Mouse (Mus musculus) urinary bladder, postnatal 25 days (tissue): Measurements from ENCODE around the gene Olfml1.
A peak's percentile ranks its signal among the peaks of the same experiment; 100 is the strongest.

Experiments used
- DNase-seq: peaks from one replicate; pipeline ENCODE4 v3.0.0; 2022; ENCODE audit warnings: low spot score

Gene Olfml1

DNA sequence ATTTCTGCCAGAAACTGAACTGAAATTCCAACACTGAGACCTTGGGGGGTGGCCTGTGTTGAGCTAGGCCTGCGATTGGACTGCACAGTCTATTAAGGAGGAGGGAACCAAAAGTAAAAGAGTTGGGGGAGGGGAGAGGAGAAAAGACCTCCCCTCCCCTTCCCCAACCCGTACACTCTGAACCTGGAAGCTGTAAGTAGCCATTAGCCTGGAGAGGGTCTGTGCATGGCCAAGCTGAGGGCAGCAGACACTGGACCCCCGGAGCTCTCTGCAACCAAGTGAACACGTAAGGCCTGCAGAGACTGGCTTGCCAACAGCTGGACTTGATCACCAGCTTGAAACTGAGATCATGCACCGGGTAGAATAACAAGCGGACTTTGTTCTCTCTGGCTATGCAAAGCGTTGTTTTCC lies at the start of gene Olfml1:
Gene Olfml1 (plus strand): TSS at position 186 of the 411 bp plus-strand sequence.
- peak; percentile 28 for DNase-seq

DNA sequence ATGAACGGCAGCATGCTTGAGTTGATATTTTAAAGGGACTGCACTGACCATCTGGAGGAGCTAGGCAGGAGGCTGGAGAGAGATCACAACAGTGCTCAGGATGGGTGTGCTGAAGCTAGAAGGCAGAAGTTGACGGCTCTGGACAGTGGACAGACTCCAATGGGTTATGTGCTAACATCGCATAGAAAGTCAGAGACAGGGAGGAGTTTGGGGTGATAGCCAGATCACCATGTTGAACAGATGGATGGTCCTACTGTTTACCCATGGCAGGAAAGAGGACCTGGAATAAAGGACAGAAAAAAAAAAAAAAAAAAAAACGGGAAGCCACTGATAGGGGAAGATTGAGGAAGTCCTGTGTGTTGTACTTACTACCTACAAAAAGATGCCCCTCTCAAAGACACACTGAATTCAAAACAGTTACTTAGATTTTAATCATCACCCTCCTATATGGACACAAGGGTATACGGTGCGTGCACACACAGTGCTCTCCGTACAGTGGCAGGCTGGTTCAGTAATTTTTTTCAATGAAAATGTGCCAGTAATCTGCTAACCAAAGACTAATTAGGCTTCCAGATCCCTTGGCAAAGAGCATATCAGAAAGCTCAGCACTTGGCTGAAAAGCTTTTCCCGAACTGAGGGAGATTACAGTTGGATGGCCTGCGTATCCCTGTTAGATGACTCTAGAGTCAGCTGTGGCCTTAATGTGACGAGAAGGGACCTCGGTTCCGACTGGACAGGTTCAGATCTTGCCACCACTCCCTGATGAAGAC lies 47.8 kb upstream of the Olfml1 start:
- no peak for DNase-seq

DNA sequence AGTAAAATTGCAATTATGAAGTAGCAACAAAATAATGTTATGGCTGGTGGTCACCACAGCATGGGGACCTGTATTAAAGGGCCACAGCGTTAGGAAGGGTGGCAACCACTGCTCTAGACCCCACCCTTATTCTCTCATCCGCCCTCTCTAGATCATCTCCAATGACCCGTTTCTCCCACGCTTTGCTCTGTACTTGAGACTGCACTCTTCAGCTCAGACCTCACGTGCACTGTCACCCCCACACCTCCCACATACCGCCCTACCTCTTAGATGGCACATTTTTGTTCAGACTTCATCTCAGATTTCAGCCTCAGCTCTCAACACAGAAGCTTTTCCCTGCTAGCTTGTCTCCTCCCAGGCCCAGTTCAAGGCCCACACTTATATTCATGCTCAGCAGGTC lies 45.8 kb upstream of the Olfml1 start:
- DNase-seq = no peak

DNA sequence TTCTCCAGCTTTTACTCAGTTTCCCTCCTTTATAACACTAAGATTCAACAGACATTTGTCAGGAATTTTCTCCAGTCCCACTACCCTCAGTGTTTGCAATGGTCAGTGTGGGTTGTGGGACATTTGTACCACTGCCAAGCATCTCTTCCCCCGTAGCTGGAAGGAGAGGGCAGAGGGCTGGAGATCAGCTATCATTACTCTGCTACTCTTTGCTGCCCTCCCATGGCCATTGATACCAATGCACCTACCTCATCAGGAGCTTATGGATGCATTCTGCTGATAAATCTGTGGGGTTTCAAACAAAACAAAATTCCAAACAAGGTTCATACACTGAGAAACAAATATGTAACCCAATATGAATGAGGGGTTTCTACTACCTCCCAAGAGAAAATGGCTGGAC lies 40.9 kb upstream of the Olfml1 start:
- peak; percentile 31 for DNase-seq

DNA sequence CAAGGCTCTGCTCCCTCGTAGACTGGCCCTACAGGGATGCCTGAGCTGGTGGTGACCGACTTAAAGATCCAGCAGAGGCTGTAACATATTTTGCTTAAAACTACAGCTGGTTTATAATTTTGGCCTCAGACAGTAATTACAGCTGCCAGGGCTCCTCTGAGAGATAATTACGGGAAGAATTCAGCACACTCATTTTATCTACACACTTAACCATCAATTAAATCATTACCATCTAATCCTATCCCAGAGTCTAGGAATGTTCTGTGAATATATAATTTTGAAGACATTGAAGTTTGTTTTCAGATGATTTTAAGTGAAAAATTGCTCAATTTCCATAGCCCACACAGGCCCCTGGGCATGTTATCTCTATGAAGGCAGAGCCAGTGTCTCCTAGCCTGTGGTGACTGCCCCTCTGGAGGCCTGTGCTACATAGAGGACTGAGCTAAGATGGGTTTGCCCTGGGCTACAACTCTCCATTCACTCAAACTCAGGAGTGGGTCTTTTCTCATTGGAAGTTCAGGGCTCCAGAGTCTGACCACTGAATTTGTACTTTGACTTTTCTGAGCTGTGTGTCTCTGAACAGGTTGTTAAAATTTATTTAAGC lies 39.0 kb upstream of the Olfml1 start:
- no peak for DNase-seq

DNA sequence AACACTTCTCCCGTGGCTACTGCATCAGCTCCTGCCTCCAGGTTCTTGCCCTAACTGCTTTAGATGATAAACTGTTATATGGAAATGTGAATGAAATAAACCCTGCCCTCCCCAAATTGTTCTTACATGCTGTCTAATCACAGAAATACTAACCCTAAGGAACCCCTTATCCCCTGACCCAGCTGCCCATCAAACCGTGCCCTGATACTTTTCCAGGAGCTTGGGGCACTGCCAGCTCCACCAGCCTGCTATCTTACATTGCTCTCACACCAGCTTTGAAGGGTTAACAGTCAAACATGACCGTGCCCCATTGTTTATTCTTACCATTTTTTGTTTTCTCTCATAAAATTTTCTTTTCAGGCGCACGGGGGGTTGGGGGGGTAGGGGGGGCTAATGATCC lies 37.9 kb upstream of the Olfml1 start:
- no peak for DNase-seq

DNA sequence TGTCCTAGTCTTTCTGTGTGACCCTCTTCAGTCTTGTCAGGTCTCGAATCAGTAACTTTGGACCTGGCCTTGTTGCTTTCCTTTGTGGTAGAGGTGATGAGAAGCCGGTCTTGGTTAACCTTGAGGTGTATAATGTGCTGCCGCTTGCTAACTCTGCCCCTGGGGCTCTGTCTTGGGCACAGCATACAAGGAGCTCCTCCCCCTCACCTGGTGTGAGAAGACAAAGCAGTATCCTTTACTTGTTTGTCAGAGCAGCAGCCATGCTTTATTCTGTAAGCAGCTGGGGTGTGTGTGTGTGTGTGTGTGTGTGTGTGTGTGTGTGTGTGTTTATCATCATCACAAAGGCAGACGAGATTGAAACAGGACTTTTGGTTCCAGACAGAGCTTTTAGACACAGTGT lies 31.9 kb upstream of the Olfml1 start:
- no peak for DNase-seq

DNA sequence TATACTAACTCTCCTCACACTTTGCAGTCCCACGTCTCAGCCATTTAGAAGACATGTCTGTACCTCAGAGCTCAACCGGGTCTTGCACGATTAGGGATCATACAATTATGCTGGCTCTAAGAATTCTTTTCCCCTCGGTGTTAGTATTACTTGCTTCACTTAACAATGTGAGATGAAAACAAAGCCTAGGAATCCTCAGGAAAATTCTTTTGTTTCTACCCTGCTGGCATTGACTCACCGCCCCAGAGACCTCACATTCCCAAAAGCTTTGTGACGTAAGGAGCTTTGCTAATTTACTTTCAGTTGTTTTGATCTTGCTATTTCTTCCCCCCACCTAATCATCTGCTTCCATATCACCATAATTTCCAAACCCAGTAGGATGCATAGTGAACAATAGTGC lies 30.7 kb upstream of the Olfml1 start:
- no peak for DNase-seq

DNA sequence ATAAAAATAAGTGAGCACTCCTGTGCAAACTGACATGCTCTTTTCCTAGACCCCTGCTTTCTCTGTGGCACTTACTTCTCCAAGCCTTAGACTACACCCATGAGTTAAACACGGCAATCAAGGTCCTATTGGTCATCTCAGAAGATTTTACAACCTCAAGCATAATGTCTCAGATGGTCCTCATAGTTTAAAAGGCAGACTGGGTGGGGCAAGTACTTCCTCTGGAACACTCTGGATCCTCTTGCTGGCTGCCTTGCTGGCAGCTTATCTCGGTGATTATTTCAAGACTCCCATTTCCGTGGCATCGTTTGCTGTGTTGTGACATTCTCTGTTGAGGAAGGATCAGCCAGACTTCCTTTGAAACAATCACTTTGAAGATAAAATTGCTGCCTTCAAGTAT lies 27.2 kb upstream of the Olfml1 start:
- DNase-seq = no peak

DNA sequence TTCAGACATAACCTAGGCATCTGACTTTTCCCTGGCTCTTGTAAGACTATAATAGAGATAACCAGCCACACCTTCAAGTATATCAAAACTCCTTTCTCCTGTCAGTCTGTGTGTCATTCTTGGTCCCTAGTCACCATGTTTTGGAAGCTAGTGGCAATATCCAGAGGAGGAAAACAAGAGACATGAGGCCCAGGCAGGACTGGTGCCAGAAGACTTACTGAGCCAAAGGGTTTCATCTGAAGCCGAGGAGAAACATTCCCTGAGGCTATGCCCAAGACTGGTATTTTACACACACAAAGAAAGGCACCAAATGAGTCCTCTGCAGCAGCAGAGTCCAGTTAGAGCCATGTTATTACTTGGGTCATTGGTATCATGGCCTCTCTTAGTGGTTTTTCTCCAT lies 22.2 kb upstream of the Olfml1 start:
- no peak for DNase-seq

DNA sequence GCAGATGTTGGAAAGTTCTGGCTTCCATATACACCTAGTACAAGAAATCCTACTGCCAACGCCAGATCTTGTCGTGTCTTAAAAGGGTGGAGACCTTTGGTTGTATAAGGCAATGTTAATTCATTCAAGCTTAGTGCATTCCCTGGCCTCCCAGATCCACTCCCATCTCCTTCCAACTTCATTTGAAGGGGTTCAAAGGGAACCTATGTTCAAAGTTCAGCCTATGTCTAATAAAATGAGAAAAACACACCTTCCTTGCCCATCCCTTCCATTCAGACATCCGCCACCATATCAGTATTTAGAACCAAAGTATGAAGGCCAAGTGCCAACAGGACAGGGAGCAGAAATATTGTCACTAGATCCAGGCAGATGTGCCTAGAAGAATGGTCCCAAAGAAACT lies 19.4 kb upstream of the Olfml1 start:
- no peak for DNase-seq

DNA sequence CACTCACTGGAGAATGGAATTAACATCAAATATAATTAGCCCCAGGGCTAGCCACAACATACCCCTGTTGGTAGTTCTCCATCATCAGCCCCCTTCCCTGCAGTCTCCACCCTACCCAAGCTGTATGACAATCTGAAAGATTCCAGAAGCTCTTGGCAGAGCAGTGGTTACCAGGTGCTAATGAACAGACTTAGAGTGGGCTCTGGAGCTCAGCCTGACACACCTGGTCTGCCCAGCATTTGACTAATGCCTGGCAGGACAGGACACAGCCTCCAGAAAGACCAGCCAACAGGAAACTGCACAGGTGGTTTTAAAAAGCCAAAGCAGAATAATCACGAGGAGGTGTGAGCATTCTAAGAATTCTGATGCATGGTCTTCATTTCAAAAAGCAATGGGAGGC lies 13.8 kb upstream of the Olfml1 start:
- no peak for DNase-seq

DNA sequence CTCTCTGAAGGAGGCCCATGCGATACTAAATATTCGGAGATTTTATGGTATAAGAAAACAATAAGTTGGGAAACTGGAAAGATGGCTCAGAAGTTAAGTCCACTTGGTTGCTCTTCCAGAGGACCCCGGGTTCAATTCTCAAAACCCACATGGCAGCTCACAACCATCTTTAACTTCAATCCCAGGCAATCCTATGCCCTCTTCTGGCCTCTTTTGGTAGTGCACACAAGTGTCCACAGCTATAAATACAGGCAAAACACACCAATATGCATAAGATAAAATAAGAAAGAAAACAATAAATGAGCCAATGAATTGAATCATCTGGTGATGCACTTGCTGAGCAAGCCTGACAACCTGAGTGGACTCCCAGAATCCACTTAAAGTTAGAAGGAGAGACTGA lies 11.3 kb upstream of the Olfml1 start:
- DNase-seq = no peak

DNA sequence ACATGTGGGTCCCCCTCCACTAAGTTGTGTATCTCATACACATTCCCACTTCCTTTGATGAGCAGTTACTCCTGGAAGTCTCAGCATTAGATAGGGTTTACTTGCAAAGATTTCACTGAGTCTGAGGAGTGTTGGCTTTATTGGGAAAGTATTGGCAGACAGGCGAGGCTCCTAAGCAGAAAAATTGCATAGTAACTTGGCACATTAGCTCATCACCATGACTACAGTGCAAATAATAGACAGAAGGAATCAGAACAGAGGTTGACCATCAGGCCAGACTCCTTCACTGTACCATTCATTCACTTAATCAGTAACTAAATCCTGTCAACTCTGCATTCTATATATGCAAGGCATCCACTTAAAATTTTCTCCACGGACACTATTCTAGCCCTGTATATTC lies 6.6 kb upstream of the Olfml1 start:
- DNase-seq = no peak

DNA sequence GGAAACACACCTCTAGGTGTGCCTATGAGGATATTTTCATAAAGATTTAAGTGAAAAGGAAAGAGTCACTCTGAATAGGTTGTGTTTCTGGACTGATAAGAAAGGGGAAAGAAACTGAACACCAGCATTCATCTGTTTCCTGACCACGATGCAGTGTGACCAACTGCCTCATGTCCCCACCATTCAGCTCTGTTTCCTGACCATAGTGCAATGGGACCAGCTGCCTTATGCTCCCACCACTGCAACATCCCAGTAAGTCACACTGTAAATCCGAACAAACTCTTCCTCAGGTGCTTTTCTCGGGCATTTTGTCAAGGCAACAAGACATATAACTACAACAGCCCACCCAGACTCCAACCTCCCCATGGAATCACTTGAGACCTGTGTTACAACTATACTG lies 5.7 kb upstream of the Olfml1 start:
- DNase-seq = no peak

DNA sequence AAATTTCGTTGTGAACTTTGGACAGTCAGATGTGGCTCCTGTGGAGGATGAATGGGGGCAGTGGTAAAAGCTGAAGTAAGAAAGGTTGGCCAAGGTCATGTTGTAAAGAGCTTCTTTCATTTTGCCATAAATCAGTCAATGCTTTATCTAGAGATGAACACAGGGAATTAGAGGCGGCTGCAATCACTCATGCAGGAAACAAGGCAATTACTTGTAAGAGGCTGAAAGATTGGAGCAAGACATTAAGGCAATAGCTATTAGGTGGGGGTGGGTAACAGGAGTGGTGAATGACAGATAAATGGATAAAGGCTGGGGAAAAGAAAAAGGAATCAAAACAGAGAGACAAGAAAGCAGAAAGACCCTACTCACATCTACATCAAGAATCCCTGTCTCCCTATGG lies 3.5 kb upstream of the Olfml1 start:
- DNase-seq = no peak

DNA sequence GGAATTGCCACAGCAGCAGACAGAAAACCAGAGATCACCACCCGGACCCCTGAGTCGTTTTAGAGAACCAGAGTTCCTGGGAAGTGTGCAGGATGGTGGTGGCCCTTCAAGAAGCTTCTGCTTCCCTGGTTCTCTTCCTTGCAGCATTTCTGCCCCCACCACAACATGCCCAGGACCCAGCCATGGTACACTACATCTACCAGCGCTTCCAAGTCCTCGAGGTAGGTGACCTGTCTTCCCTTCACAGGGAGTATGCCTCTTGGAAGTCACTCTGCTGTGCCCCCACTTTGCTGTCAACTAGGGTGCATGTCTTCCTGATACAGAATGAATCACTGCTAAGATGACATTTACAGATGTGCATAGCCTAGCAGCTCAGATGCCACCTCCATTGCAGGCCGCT lies 428 bp downstream of the Olfml1 start:
- no peak for DNase-seq

DNA sequence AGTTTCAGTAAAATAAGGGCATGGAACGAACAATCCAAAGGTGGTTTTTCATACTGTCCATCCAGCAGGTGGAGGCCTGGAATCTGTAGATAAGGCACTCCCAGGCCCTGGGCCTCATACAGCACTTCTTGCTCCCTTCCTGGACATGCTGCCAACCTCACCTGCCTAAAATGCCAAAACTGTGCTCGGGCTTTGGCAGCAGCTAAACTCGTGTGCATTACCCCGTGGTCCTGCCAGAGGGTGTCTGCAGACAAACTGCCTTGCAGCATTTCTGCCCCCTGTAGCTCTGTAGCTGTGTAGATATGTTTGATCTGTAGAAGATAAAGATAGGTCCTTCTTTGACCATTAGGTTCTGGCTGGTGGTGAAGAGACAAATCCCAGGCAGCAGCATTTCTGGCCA lies 1.7 kb downstream of the Olfml1 start:
- DNase-seq = no peak

DNA sequence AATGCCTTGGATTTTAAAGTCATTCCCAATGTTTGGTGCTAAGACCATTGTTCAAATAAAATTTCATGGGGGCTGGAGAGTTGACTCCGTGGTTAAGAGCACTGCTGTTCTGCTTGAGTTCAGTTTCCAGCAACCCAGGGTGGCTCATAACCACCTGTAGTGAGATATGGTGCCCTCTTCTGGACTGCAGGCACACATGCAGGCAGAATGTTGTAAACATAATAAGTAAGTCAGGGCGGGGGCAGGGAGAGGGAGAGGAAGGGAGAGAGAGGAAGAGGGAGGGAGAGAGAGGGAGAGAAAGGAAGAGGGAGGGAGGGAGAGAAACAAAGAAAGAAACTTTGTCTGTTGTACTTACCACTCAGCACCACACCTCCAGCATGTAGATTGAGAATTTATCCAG lies 6.6 kb downstream of the Olfml1 start:
- no peak for DNase-seq

DNA sequence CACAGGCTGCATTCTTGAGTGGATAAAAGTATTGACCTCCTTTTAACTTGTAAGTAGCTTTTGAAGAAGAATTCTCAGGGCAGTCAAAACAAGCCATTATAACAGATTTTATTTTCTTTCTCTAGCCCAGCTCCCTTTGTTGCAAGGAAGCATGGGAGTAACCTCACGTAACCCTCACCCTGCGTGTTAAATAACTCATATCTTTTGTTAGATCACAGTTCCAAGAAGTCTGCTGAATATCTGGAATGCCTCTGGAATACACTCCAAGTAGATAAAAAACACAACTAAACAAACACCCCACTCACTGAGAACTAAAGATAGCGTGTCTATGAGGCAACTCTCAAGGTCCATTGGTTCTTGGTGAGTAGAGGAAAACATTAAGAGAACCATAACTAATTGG lies 7.0 kb downstream of the Olfml1 start:
- DNase-seq = no peak

DNA sequence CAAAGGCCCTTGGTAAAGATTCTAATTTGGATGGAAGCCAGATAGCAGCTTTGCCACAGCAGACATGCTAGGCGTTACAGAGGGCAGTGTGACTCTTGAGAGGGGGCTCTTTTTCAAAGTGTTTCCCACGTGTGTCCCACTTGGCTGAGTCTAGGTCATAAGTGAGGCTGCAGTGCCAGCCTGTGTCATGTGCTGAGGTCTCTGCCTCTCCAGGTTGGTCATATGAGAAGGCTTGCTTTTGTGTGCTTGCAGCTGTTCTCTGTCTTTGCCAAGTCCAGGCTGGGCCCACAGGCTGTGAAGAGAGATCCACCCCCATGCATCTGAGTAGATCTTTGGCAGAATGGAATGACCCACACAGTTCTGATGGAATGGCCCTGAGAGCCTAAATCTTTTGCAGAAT lies 25.4 kb downstream of the Olfml1 start:
- no peak for DNase-seq

DNA sequence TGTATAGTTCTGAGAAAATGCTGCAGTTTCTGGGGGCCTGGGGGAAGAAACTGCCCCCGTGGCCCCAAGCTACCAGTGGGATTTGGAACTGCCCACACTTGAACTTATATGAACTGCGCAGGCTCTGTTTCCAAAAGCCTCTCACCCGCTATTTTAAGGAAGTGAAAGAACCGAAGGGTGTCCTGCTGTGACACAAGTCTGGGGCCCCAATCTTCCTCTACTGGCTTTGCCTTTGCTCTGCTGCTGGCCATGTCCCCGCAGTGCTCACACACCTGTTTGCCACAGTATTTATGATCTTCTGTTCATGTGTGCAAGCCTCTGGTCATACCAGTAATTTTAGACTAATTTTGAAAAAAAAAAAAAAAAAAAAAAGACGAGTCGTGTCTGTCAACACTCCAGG lies 26.7 kb downstream of the Olfml1 start:
- DNase-seq = no peak

DNA sequence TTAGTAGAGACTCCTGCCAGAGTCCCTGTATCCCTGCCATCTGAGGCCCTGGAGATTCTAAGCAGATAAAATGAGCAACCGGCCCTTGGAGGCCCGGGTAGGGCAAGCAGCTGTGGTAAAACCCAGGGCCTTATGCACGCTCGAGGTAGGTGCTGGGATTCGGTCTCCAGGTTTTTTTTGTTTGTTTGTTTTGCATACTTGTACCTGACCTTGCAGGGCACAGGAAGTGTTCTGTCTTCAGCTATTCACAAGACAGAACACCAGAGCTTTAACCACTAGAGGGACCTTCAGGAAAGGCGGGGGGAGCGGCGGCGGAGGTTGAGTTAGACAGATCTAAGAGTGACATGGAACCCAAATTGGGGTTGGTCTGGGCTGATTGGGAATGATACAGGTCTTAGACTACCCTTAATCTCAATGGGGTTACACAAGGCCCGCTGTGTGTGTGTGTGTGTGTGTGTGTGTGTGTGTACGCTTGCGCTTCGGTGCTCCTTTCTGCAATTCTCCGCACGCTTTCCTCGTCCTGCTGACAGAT lies 27.1 kb downstream of the Olfml1 start:
- DNase-seq = peak; percentile 35

DNA sequence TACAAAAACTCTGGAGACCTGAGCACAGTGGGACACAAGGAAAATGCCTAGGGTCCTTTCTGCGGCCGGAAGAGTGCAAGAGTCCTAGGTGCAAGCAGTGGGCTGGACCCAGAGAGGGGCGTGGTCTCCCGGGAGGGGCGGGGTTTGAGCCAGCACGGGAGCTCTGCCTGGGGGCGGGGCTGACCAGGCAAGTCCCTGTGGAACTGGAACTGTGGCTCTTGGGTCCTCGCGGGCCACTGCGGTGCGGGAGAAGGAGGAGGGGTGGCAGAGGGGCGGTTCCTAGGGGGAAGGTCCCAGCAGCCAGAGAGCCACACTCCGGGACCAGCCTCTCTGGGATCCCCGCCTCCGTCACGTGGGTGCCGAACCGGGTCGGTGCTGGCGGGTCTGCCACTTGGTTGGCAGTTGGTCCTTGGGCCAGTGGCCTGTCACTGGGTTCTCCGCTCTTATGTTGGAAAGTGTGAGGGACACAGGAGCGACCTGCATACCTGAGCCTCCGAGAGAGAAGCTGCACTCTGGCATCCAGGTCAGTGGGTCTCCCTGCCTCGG lies 27.7 kb downstream of the Olfml1 start, which contains the start of gene Ppfibp2:
Gene Ppfibp2 (plus strand): TSS at position 351 of the 546 bp plus-strand sequence.
- peak; percentile 96 for DNase-seq
